Mouse (Mus musculus) forebrain, embryonic 10.5 days (tissue): Measurements from ENCODE around the gene Usp2. TPM values are rescaled to one million over a fixed set of nuclear protein-coding genes. Genes with fewer than 3 reads are reported as not detected.

Experiments
- DNase-seq: peaks from one replicate; pipeline ENCODE4 v3.0.0-alpha.2; 2017; ENCODE audit warnings: low spot score; ENCODE audit errors: extremely low spot score
- H3K27ac ChIP-seq: fragments of 300-500 bp; sonication (generic); 2 replicates; pipeline ENCODE4 v1.5.1; 2016; ENCODE audit warnings: mild to moderate bottlenecking
- H3K27me3 ChIP-seq: fragments of 300-500 bp; sonication (generic); 2 replicates; pipeline ENCODE4 v1.6.1; 2016; ENCODE audit warnings: mild to moderate bottlenecking; ENCODE audit not compliant: poor library complexity, severe bottlenecking
- H3K36me3 ChIP-seq: fragments of 300-500 bp; sonication (generic); replicated peaks from 2 replicates; pipeline ENCODE4 v1.6.1; 2016; ENCODE audit warnings: mild to moderate bottlenecking, moderate library complexity
- H3K4me1 ChIP-seq: fragments of 300-500 bp; sonication (generic); 2 replicates; pipeline ENCODE4 v1.6.1; 2016
- H3K4me3 ChIP-seq: fragments of 300-500 bp; sonication (generic); 2 replicates; pipeline ENCODE4 v1.5.1; 2016; ENCODE audit warnings: mild to moderate bottlenecking, moderate library complexity
- H3K9me3 ChIP-seq: fragments of 300-500 bp; sonication (generic); 2 replicates; pipeline ENCODE4 v1.6.1; 2016; ENCODE audit warnings: mild to moderate bottlenecking, moderate library complexity
- WGBS: fragments of 180-500 bp; shearing (Covaris S2); methylation state at CpG from one replicate; pipeline ENCODE4 v1.1.7; 2016; 5-methylcytosine and 5-hydroxymethylcytosine counted together
- polyA plus RNA-seq: library from polyadenylated mRNA; unstranded; fragments of >200 nt; fragmentation: Nextera tagmentation; extraction: Ambion mirVana; gene quantifications from 2 replicates; pipeline ENCODE4 v1.2.1, GENCODE M21; 2016

The Usp2 gene
- polyA plus RNA-seq, 1 experiment from 2014 or later: 12.9 TPM

GRCm38 (mm10) chr9:44125546-44126428 is 59.0 kb downstream of the Usp2 start:
- Histone ChIP-seq H3K4me1 (peaks cover 39% of the 10 kb centered on the region), H3K9me3 (no peaks in the 10 kb centered on the region), H3K4me3 (peak overlapping the region; percentile 12; the same call in 1 of the 2 replicates), H3K27me3 (peaks cover 15% of the 10 kb centered on the region; the same call in 1 of the 2 replicates), H3K27ac (peak overlapping the region; percentile 56), H3K36me3 (no peaks in the 10 kb centered on the region)
- WGBS: 35% methylated on average over 18 of the region's 18 CpGs
- peak; percentile 83 for DNase-seq

GRCm38 (mm10) chr9:44126746-44127145 is 59.9 kb downstream of the Usp2 start:
- Histone ChIP-seq H3K4me1 (peaks cover 49% of the 10 kb centered on the region), H3K27ac (peak overlapping the region; percentile 37; the same call in 1 of the 2 replicates), H3K27me3 (peaks cover 24% of the 10 kb centered on the region), H3K36me3 (no peaks in the 10 kb centered on the region), H3K9me3 (no peaks in the 10 kb centered on the region), H3K4me3 (no peak overlapping the region)
- no peak for DNase-seq
- 86% methylated on average over 3 of the region's 3 CpGs for WGBS

GRCm38 (mm10) chr9:44127351-44127801 is 60.6 kb downstream of the Usp2 start:
- Histone ChIP-seq H3K9me3 (no peaks in the 10 kb centered on the region), H3K36me3 (no peaks in the 10 kb centered on the region), H3K4me3 (no peak overlapping the region), H3K4me1 (peaks cover 50% of the 10 kb centered on the region), H3K27me3 (peaks cover 31% of the 10 kb centered on the region), H3K27ac (no peak overlapping the region)
- 52% methylated on average over 3 of the region's 3 CpGs for WGBS
- no peak for DNase-seq

GRCm38 (mm10) chr9:44129633-44130032 is 62.8 kb downstream of the Usp2 start:
- no peak for DNase-seq
- 3% methylated on average over 9 of the region's 9 CpGs for WGBS
- Histone ChIP-seq H3K27me3 (peaks cover 53% of the 10 kb centered on the region), H3K27ac (peak overlapping the region; percentile 85), H3K9me3 (no peaks in the 10 kb centered on the region), H3K36me3 (no peaks in the 10 kb centered on the region), H3K4me3 (peak overlapping the region; percentile 51), H3K4me1 (peaks cover 68% of the 10 kb centered on the region)

DNA sequence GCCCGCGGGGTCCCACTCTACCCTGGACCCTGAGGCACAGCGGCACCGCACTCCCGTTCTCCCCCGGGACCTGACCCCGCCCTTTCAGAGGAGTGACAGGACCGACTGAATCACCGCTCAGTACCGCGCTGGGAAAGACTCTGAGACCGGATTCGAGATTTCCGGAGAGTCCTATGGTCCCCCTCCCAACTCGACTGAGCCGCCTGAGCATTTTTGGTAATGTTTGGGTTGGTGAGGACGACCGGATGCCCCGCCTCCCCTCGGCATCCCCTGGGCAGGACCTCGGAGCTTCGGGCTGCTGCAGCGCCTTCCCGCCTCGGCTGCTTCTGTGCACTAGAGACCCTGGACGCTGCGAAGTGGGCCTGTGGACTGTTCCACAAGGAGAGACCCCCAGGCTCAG is 63.2 kb downstream of the Usp2 start:
- Histone ChIP-seq H3K4me1 (peaks cover 72% of the 10 kb centered on the region), H3K9me3 (no peaks in the 10 kb centered on the region), H3K4me3 (peak overlapping the region; percentile 51), H3K27ac (peak overlapping the region; percentile 85), H3K27me3 (peaks cover 57% of the 10 kb centered on the region), H3K36me3 (no peaks in the 10 kb centered on the region)
- peak; percentile 72 for DNase-seq
- under 1% methylated on average over 27 of the region's 27 CpGs for WGBS

DNA sequence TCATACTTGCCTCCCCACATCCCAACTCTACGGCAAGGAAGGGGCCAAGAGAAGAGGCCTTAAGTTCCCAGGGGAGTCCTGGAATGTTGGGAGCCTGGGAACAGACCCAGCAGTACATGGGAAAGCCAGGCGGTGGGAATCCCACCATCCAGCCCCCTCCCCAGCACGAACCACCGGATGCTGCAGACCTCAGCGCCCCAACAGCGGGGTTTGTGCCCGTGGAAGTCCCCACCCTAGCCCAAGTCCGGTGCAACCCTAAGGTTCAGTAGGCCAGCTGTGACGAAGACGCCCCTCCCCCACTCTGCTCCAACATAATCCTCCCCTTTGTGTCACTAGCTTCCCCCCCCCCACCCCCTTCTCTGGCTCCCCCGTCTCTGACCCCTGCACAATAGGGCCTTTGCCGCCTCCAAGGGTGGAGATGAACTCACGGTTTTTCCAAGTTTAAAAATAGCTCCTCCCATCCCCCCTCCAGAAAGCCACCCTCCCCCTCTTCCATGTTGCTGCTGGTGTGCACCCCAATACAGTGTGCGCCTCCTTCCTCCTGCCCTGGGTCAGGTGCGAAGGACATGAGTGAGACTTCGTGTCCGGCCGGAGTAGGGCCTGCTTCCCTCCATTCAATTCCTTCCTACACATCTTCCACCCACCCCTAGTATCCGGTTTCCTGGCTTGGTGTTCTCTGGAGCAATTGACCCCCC is 63.9 kb downstream of the Usp2 start:
- H3K27ac ChIP-seq: peak overlapping the region; percentile 85
- WGBS: 7% methylated on average over 19 of the region's 19 CpGs
- H3K4me1 ChIP-seq: peaks cover 76% of the 10 kb centered on the region
- peaks cover 64% of the 10 kb centered on the region for H3K27me3 ChIP-seq
- no peaks in the 10 kb centered on the region for H3K36me3 ChIP-seq
- peak overlapping the region; percentile 51 for H3K4me3 ChIP-seq
- peak; percentile 69 for DNase-seq
- H3K9me3 ChIP-seq: no peaks in the 10 kb centered on the region

GRCm38 (mm10) chr9:44131276-44131590 is 64.4 kb downstream of the Usp2 start:
- Histone ChIP-seq H3K9me3 (no peaks in the 10 kb centered on the region), H3K27me3 (peaks cover 69% of the 10 kb centered on the region), H3K4me3 (peak overlapping the region; percentile 51; the same call in 1 of the 2 replicates), H3K27ac (peak overlapping the region; percentile 85), H3K4me1 (peaks cover 76% of the 10 kb centered on the region), H3K36me3 (no peaks in the 10 kb centered on the region)
- 27% methylated on average over 7 of the region's 7 CpGs for WGBS
- no peak for DNase-seq

- Histone ChIP-seq H3K27ac (no peak overlapping the region), H3K4me3 (no peak overlapping the region), H3K9me3 (no peaks in the 10 kb centered on the region), H3K4me1 (peaks cover 77% of the 10 kb centered on the region), H3K27me3 (peaks cover 79% of the 10 kb centered on the region), H3K36me3 (0 out of 2 replicates have a peak, but pooled peaks cover under 1% of the 10 kb centered on the region)
- WGBS: 66% methylated on average over 5 of the region's 5 CpGs
- no peak for DNase-seq
Measured at GRCm38 (mm10) chr9:44132200-44132599, 65.4 kb downstream of the Usp2 start.

DNA sequence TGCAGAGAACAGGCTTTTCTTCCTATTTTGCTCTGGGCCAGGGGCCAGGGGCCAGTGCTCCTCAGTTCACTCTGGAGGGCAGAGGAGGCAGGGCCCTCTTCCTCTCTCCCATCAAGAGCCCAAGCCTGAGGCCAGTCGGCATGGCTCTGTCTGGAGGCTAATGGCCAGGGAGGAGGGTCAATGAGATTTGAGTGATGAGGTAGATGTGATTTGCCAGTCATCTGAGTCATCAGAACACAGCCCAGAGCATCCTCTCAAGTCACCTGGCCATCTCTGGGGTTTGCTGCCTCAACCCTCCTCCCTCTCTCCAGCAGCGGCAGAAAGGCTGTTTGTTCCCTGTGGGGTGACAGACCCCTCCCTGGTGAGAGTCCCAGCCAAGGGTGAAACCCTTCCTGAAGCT is 66.5 kb downstream of the Usp2 start:
- Histone ChIP-seq H3K9me3 (no peaks in the 10 kb centered on the region), H3K4me1 (peaks cover 75% of the 10 kb centered on the region)
- WGBS: 8% methylated on average over 2 of the region's 2 CpGs

GRCm38 (mm10) chr9:44134101-44134850 is 67.5 kb downstream of the Usp2 start, which contains the start of gene Mcam:
Gene Mcam, plus strand, starts transcription at chr9:44134469.
- peak within 1 kb of the TSS; percentile 63 for H3K4me3 ChIP-seq
- peak; percentile 58 for DNase-seq
- peaks cover 70% of the 10 kb centered on the region for H3K27me3 ChIP-seq
- peaks cover 5% of the 10 kb centered on the region for H3K36me3 ChIP-seq
- peak within 1 kb of the TSS; percentile 74 for H3K27ac ChIP-seq
- peaks cover 74% of the 10 kb centered on the region for H3K4me1 ChIP-seq
- WGBS: 2% methylated on average over 54 of the region's 55 CpGs
- H3K9me3 ChIP-seq: no peaks in the 10 kb centered on the region

More for the DNA sequence above, 66.5 kb downstream of the Usp2 start:
- H3K27ac ChIP-seq: peak overlapping the region; percentile 74
- peaks cover 80% of the 10 kb centered on the region for H3K27me3 ChIP-seq
- 0 out of 2 replicates have a peak, but pooled peaks cover 2% of the 10 kb centered on the region for H3K36me3 ChIP-seq
- H3K4me3 ChIP-seq: peak overlapping the region; percentile 63
- DNase-seq: no peak

- 3% methylated on average over 49 of the region's 49 CpGs for WGBS
- peak; percentile 44 for DNase-seq
- Histone ChIP-seq H3K27ac (peak overlapping the region; percentile 74), H3K27me3 (peaks cover 69% of the 10 kb centered on the region), H3K36me3 (peaks cover 13% of the 10 kb centered on the region), H3K9me3 (no peaks in the 10 kb centered on the region), H3K4me1 (peaks cover 68% of the 10 kb centered on the region), H3K4me3 (peak overlapping the region; percentile 63)
Measured at GRCm38 (mm10) chr9:44134851-44135730, 68.3 kb downstream of the Usp2 start.
